Mouse (Mus musculus) liver, embryonic 13.5 days (tissue): Measurements from ENCODE around the gene Ubp1. TPM values are rescaled to one million over a fixed set of nuclear protein-coding genes. Genes with fewer than 3 reads are reported as not detected.

Experiments
- ATAC-seq: fragments of 200-750 bp; cut with Nextera tagmentation; 2 replicates; pipeline ENCODE4 v1.8.0; 2017; ENCODE audit warnings: low read depth, mild to moderate bottlenecking, moderate number of reproducible peaks, moderate library complexity
- DNase-seq: peaks from one replicate; pipeline ENCODE4 v3.0.0; 2022
- H3K27ac ChIP-seq: fragments of 300-500 bp; sonication (generic); 2 replicates; pipeline ENCODE4 v1.5.1; 2015; ENCODE audit warnings: moderate library complexity, mild to moderate bottlenecking, inconsistent platforms
- H3K27me3 ChIP-seq: fragments of 300-500 bp; sonication (generic); 2 replicates; pipeline ENCODE4 v1.6.1; 2015; ENCODE audit warnings: mild to moderate bottlenecking, inconsistent platforms
- H3K36me3 ChIP-seq: fragments of 300-500 bp; sonication (generic); 2 replicates; pipeline ENCODE4 v1.6.1; 2015; ENCODE audit warnings: mild to moderate bottlenecking, inconsistent platforms
- H3K4me1 ChIP-seq: fragments of 300-500 bp; sonication (generic); replicated peaks from 2 replicates; pipeline ENCODE4 v1.6.1; 2015; ENCODE audit warnings: inconsistent platforms
- H3K4me2 ChIP-seq: fragments of 300-500 bp; sonication (generic); 2 replicates; pipeline ENCODE4 v1.6.1; 2015; ENCODE audit warnings: inconsistent platforms, mild to moderate bottlenecking, moderate library complexity
- H3K4me3 ChIP-seq: fragments of 300-500 bp; sonication (generic); replicated peaks from 2 replicates; pipeline ENCODE4 v1.5.1; 2015; ENCODE audit warnings: mild to moderate bottlenecking, inconsistent platforms
- H3K9ac ChIP-seq: fragments of 300-500 bp; sonication (generic); 2 replicates; pipeline ENCODE4 v1.6.1; 2015; ENCODE audit warnings: mild to moderate bottlenecking, inconsistent platforms
- H3K9me3 ChIP-seq: fragments of 300-500 bp; sonication (generic); replicated peaks from 2 replicates; pipeline ENCODE4 v1.6.1; 2016; ENCODE audit warnings: inconsistent platforms
- WGBS: fragments of 180-500 bp; shearing (Covaris S2); methylation state at CpG from one replicate; pipeline ENCODE4 v1.1.7; 2015; ENCODE audit not compliant: insufficient replicate concordance; 5-methylcytosine and 5-hydroxymethylcytosine counted together
- polyA plus RNA-seq: library from polyadenylated mRNA; unstranded; fragments of >200 nt; fragmentation: Nextera tagmentation; extraction: Ambion mirVana; gene quantifications from 2 replicates; pipeline ENCODE4 v1.2.1, GENCODE M21; 2015

The Ubp1 gene
- polyA plus RNA-seq, 1 experiment from 2014 or later = 48.4 TPM

DNA sequence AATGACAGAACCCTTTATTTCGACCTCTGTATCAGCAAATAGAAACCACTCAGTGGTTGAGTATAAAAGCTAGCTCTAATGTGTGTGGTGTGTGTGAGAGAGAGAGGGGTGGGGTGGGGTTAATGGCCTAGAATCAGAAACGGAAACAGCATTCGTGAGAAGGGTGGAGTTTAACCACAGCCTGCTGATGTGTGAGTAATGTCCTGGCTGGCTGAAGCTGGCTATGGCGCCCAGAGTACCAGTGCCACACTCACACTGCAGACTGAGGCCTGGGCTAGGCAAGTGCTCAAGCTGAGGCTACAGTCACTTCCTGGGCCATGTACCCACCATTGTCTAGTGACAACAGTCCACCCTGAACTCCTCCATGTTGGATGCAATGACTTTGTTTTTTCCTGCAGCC is 85.7 kb downstream of the Ubp1 start:
- WGBS = 29% methylated on average over 4 of the region's 4 CpGs
- Histone ChIP-seq H3K9me3 (no peaks in the 10 kb centered on the region), H3K36me3 (0 out of 2 replicates have a peak, but pooled peaks cover 3% of the 10 kb centered on the region), H3K9ac (no peak overlapping the region), H3K4me1 (peaks cover 11% of the 10 kb centered on the region), H3K27ac (no peak overlapping the region), H3K4me2 (no peak overlapping the region), H3K4me3 (no peak overlapping the region), H3K27me3 (no peaks in the 10 kb centered on the region)
- peak; percentile 53 for ATAC-seq
- DNase-seq = no peak

- H3K4me2 ChIP-seq = no peak overlapping the region
- peaks cover 9% of the 10 kb centered on the region for H3K27me3 ChIP-seq
- no peak for ATAC-seq
- H3K4me3 ChIP-seq = no peak overlapping the region
- H3K27ac ChIP-seq = no peak overlapping the region
- no peaks in the 10 kb centered on the region for H3K9me3 ChIP-seq
- H3K36me3 ChIP-seq = no peaks in the 10 kb centered on the region
- peaks cover 7% of the 10 kb centered on the region for H3K4me1 ChIP-seq
- no peak overlapping the region for H3K9ac ChIP-seq
- DNase-seq = no peak
- WGBS = 46% methylated on average over 7 of the region's 7 CpGs
These were observed 88.5 kb downstream of the Ubp1 start for GRCm38 (mm10) chr9:114019012-114019762.

GRCm38 (mm10) chr9:114022141-114022540 is 91.4 kb downstream of the Ubp1 start:
- Histone ChIP-seq H3K4me1 (peaks cover 17% of the 10 kb centered on the region), H3K9me3 (no peaks in the 10 kb centered on the region), H3K4me2 (no peak overlapping the region), H3K27me3 (peaks cover 32% of the 10 kb centered on the region), H3K36me3 (no peaks in the 10 kb centered on the region), H3K9ac (no peak overlapping the region), H3K27ac (no peak overlapping the region), H3K4me3 (no peak overlapping the region)
- 41% methylated on average over 4 of the region's 4 CpGs for WGBS
- ATAC-seq (no peak), DNase-seq (no peak)

GRCm38 (mm10) chr9:114025182-114025581 is 94.4 kb downstream of the Ubp1 start:
- 42% methylated on average over 9 of the region's 9 CpGs for WGBS
- no peaks in the 10 kb centered on the region for H3K36me3 ChIP-seq
- DNase-seq = no peak
- H3K27ac ChIP-seq = no peak overlapping the region
- H3K4me3 ChIP-seq = no peak overlapping the region
- peaks cover 37% of the 10 kb centered on the region for H3K27me3 ChIP-seq
- no peak for ATAC-seq
- peaks cover 17% of the 10 kb centered on the region for H3K4me1 ChIP-seq
- no peaks in the 10 kb centered on the region for H3K9me3 ChIP-seq
- H3K9ac ChIP-seq = no peak overlapping the region
- H3K4me2 ChIP-seq = no peak overlapping the region

DNA sequence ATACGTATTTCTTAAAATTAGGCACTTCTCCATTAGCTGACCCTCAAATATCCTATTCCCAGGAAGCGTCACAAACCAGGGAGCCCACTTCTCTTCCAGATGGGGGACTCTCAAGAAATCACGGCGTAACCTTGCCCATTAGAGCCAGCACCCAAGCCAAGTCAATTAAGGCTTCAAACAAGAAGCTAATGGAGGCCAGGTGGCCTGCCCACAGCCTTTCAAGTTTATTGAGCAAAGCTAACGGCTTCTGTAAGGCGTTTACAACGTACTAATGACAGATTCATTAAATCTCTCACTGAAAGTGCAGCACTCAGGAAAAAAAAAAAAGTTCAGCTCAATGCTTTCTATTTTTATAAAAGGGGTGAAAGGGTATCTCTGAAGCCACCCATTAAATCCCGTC is 95.1 kb downstream of the Ubp1 start:
- Histone ChIP-seq H3K4me1 (peaks cover 17% of the 10 kb centered on the region), H3K9me3 (no peaks in the 10 kb centered on the region), H3K4me3 (peak overlapping the region; percentile 66), H3K9ac (peak overlapping the region; percentile 56; the same call in 1 of the 2 replicates), H3K27ac (no peak overlapping the region), H3K36me3 (no peaks in the 10 kb centered on the region), H3K27me3 (peaks cover 37% of the 10 kb centered on the region), H3K4me2 (peak overlapping the region; percentile 88)
- ATAC-seq (no peak), DNase-seq (no peak)
- 19% methylated on average over 8 of the region's 8 CpGs for WGBS

DNA sequence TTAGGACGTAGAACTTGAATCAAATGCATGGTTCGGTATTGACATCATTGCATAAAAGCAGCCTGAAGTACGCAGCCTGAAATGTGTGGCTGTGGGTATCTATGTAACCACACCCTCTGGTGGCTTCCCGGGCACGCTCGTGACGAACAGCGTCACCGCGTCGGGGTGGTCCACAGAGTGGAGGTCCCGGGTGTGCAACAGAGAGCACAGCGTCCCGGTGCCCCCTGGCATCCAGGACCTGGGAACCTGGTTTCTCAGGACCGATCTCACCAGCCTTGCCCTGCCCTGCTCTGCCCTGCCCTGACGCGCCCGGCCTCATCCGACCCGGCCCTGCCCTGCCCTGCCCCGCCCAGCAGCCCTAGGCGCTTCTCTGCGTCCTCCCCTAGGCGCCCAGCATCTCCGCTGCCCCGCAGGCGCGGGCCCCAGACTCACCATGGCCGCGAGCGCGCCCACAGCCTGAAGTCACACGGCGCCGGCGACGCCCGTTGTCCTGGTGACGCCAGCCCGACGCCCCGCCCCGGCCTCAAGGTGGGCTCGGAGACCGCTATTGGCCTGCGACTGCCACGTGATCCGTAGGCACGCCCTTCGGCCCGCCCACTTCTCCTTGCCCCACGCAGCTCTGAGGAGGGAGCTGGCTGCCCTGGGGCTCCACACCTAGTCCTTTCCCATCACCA is 95.7 kb downstream of the Ubp1 start:
- Histone ChIP-seq H3K36me3 (no peaks in the 10 kb centered on the region), H3K9me3 (no peaks in the 10 kb centered on the region), H3K9ac (peak overlapping the region; percentile 56), H3K27ac (no peak overlapping the region), H3K27me3 (peaks cover 37% of the 10 kb centered on the region), H3K4me3 (peak overlapping the region; percentile 66), H3K4me1 (peaks cover 17% of the 10 kb centered on the region), H3K4me2 (peak overlapping the region; percentile 88)
- peak; percentile 82 for DNase-seq
- peak; percentile 95 for ATAC-seq
- WGBS = 1% methylated on average over 52 of the region's 52 CpGs

Other genes starting within 250 kb of the Ubp1 start
- 37.5 and 50.6 TPM in 2 replicates for gene Pdcd6ip, start 222.7 kb upstream of the Ubp1 start, polyA plus RNA-seq
- gene Clasp2, start 189.5 kb upstream of the Ubp1 start, polyA plus RNA-seq = 11.7 and 14.6 TPM in 2 replicates
- 0.80 TPM in 2 replicates for gene Fbxl2, start 115.3 kb downstream of the Ubp1 start, polyA plus RNA-seq
- gene Susd5, start 126.2 kb downstream of the Ubp1 start, polyA plus RNA-seq = 0.02 TPM in 1 of 2 replicates, not detected in the other